Mouse (Mus musculus): ENCODE measurements at regions not wholly inside any gene's neighbourhood (a gene's known extent, or its start where the extent isn't known, plus 50 kb on each side); places are given as distances from the start of the nearest gene placed in this dataset.

GRCm38 (mm10) chr17:4724031-4724430 is 270.1 kb upstream of the Arid1b start:
- TF ChIP-seq POLR2A (IDR thresholded peaks at IDR 0.05; ENCODE audit: insufficient read length, low read depth) (no peak), MYOD1 (IDR thresholded peaks at IDR 0.05; ENCODE audit: control insufficient read depth in 1 of 3, insufficient read length in 2 of 3, low read depth in 2 of 3) (no peak)
